Mouse (Mus musculus): ENCODE data around the gene Myl12a.

- TF ChIP-seq MAFK (IDR thresholded peaks at IDR 0.05; ENCODE audit: insufficient read depth, low read depth, low read length) (no peak), ZC3H11A (IDR thresholded peaks at IDR 0.05; ENCODE audit: borderline replicate concordance, low read depth, low read length) (no peak), ZNF384 (IDR thresholded peaks at IDR 0.05; ENCODE audit: low read depth, low read length) (no peak), CHD2 (IDR thresholded peaks at IDR 0.05; ENCODE audit: low read depth, low read length) (no peak), HCFC1 (IDR thresholded peaks at IDR 0.05; ENCODE audit: borderline replicate concordance, insufficient read depth, low read length) (no peak)
Observed at GRCm38 (mm10) chr17:71040582-71040880, 37.9 kb upstream of the Myl12a start.

All from ES-E14 (cell line).